Mouse (Mus musculus) CD4-positive helper T cell, adult 2 months (primary cell): ENCODE results near the gene Adcy2.

Experiments used
- DNase-seq: peaks from one replicate; pipeline ENCODE4 v3.0.0-alpha.2; 2012; ENCODE audit warnings: low read depth, missing footprints, low spot score

Gene Adcy2

GRCm38 (mm10) chr13:68961580-68961979 lies 37.8 kb downstream of the Adcy2 start:
- no peak for DNase-seq

GRCm38 (mm10) chr13:68960513-68960912 lies 38.8 kb downstream of the Adcy2 start:
- DNase-seq: no peak

DNA sequence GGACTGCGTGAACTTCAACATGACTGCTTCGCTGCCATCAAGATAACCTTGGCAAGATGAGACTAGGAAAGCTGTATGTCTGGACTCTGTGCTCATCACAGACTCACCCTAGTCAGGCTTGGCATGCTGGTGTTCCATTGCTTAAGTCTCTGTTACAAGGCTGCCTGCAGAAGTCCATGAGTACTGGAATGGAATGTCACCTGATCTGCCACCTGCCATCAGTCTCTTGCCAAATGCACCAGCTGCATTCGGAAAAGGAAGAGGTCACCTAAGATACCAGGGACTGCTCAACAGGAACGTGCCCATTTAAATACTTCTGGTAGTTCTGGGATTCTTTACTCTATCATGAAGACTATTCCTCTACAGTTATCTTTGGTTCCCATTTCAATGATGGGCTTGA lies 39.9 kb downstream of the Adcy2 start:
- DNase-seq: no peak

DNA sequence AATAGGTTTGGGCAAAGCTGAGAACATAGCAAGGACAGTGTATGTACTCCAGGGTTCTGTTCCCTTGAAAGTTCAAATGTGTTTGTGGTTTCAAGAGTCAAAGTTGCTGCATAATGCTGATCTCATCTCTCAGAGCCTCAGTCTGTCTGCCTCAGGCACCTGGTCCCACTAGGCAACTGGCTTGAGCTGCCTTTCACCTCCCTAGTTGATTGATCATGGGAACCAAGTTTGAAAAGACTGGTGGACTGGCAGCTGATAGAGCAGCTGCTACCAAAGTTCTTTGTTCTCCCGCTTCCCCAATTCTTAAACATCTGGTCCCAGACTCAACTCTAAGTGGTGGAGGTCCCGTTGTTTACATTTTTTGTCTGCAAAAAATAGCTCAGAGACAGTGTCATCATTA lies 56.6 kb downstream of the Adcy2 start:
- no peak for DNase-seq

GRCm38 (mm10) chr13:68941429-68941828 lies 57.9 kb downstream of the Adcy2 start:
- DNase-seq: no peak

DNA sequence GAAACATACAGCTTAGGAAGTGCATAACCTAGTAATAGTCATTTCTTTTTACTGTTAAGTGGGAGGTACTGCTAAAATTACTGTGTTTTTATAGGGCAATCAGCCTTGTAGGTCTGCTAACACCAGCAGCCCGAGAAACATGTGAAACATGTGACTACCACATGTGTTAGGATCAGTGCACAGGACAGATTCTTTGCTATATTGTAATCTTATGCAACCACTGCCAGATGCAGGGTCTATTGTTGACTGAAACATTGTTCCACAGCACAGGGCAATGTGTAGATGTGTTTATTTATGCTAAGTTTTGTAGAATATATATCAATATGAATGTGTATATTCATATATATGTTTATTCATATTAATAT lies 67.1 kb downstream of the Adcy2 start:
- no peak for DNase-seq

DNA sequence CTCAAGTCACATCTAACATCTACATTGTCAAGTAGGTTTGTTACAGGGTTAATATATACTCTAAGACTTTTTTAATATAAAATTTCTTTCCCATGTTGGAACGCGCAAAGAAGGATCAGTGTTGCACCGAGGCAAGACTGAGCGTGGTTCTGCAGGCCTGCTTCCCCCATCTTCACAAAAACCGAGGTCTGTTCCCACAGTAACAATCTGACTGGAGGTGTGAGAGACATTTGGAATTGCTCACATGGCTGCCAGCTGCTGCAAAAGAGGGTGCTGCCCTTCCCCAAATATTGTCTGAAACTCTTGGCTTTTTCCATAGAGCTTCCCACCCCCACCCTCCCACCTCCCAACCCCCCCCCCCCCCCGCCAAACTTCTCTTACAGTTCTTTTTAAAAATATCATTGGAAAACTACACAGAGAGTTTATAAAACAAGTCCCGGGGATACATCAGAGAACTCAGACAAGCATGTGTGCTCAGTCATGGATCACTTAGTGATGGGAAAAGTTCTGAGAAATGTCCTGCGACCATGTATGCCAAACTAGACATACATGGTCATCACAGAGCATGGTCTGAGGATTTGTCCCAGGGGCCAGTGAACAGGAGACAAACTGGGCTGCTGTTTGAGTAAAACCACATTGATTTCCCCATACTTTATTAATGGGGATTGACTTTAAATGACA lies 67.6 kb downstream of the Adcy2 start:
- DNase-seq: no peak

DNA sequence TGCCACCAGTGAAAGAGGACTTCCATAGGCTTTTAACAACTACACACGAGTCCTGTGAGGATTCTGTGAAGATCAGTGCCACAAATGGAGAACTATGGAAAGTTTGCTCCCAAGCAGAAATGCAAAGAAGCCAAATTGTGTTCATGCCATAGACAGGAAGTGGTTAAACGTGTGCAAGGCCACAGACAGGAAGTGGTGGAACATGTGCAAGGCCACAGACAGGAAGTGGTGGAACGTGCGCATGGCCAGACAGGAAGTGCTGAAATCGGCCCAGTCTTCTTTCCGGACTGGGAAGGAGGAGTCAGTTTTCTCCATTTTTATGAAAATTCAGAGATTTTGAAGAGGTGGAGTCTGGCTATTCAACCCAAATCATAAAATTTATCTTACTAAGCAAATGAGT lies 70.9 kb downstream of the Adcy2 start:
- DNase-seq: peak; percentile 15

- DNase-seq: no peak
These were observed 85.6 kb downstream of the Adcy2 start for GRCm38 (mm10) chr13:68913666-68914288.

DNA sequence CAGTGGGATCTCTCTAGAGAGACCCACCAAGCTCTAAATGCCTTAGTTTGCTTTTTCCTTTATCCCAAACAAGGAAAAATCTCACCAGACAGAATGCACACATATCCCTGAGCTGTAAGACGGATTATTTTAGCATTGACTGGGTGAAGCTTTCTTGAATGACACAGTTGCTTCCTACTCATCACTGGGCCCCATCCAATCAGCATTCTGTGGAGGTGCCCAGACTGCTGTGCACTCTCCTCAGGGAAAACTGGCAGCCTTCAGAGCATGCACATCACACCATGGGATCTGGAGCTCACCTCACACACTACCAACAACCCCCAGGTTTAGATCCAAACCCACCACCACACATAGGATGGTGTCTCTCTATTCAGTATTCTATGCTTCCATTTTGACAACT lies 92.7 kb downstream of the Adcy2 start:
- no peak for DNase-seq

GRCm38 (mm10) chr13:68902708-68903107 lies 96.6 kb downstream of the Adcy2 start:
- DNase-seq: no peak

- DNase-seq: no peak
These were observed 109.3 kb downstream of the Adcy2 start for GRCm38 (mm10) chr13:68889929-68890593.

- DNase-seq: no peak
These were observed 130.6 kb downstream of the Adcy2 start for GRCm38 (mm10) chr13:68868776-68869175.

- no peak for DNase-seq
These were observed 131.2 kb downstream of the Adcy2 start for GRCm38 (mm10) chr13:68867940-68868655.

GRCm38 (mm10) chr13:68860036-68860435 lies 139.3 kb downstream of the Adcy2 start:
- no peak for DNase-seq

DNA sequence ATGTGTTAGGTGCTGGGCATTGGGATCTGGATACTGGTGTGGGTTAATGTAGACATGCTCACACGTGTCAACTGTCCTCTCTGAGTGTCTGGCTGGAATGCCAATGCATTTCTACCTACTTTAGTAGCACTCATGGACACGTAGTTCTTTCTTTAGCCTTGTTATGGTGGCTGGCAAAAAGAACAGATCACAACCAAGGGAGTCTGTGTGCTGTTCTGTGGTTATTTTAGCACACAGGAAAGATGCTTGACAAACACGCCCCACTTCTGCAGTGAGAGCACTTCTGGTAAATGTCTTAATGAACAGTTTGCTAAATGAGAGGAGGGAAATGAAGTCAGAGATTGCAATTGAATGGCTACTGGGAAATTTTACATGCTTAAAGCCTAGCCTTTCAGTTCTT lies 151.1 kb downstream of the Adcy2 start:
- no peak for DNase-seq

- DNase-seq: no peak
These were observed 159.8 kb downstream of the Adcy2 start for GRCm38 (mm10) chr13:68839517-68839916.

DNA sequence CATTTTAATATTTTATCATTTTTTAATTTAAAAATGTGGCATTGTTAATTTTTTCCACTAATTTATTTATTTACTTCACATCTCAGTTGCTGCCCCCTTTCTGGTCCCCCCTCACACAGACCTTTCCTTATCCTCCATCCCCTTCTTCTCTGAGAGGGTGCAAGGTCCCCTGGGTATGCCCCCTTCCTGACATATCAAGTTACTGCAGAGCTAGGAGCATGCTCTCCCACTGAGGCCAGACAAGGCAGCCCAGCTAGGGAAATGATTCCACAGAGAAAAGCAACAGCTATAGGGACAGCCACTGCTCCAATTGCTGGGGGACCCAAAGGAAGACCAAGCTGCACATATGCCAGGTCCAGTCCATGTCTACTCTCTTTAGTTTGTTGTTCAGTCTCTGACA lies 163.2 kb downstream of the Adcy2 start:
- DNase-seq: no peak

DNA sequence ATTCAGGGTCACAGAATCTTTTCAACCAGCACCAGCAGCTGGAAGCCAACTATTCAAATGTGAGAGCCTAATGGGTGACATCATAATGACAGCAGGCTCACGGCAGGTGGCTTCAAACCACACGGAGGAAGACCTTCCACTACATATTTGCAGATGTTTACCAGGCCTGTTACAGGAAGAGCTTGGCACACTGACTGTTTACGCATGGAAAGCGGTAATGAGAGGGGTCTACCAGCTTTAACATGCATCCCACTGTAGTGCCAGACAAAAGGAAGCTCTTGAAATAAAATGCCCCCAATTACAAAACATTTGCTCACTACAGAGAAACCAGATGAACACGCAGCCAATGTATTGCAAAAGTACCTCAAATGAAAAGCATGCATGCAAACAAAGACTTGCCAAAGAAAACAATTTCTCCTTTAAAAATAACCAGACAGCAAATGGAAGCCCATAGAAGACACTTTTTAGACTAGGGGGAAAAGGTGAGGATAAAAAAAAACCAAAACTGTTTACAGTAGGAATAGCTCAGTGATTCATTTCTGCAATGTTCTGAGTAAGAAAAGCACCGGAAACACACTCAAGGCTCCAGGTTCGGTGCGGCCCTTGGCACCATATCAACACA lies 163.8 kb downstream of the Adcy2 start:
- no peak for DNase-seq

DNA sequence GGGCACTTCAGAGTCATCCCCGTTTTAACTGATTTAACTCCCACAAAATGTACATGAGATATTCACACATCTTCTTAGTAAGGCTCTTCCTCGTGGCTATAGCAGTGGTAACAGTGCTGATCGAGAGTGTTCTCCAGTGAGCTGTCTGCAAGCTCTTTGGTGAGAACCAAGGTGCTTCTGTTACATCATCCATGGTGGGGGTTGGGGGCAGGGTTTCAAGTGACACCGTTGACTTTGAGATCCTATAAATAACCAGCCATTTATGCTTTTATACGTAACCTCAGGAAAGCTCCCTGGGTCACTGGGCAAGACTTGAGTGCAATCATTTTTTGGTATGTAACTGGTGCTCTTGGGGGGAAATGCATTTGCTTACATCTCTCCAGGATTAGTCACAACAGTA lies 167.2 kb downstream of the Adcy2 start:
- DNase-seq: no peak

DNA sequence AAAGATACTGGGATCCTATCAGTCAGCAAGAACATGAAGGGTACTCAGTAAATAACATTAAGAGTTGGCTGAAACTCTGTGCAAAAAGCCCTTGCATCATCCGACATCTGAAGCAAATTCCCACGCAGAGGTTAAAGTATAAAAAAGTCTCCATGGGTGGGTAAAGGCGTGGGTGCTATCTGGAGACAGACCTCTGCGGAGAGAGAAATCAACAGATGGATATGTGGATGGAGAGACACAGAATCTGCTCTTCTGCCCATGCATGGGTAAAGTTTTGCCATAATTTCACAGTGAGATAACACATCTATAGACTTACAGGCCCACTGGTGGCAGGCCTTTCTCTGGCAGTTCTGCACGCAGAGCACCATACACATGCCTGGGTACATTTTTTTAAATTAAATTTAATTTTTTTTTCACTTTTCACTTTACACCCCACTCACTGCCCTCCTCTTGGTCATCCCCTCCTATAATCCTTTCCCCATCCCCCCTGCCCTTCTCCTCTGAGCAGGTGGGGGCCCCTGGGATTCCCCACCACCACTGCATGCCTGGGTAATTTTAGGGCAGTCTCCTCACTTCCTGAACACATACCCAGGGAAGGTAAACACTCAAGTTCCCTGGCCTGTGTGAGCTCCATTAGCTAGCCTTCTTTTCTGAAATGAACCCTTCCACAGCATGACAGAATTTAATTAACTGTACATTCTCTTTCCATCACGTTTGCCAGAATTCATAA lies 169.1 kb downstream of the Adcy2 start:
- DNase-seq: no peak
